Mouse (Mus musculus) A20 (cell line): ENCODE measurements at regions not wholly inside any gene's neighbourhood (a gene's known extent, or its start where the extent isn't known, plus 50 kb on each side); places are given as distances from the start of the nearest gene placed in this dataset.
A peak's percentile ranks its signal among the peaks of the same experiment; 100 is the strongest.

Experiments
- DNase-seq: peaks from one replicate; pipeline ENCODE4 v3.0.0-alpha.2; 2011; ENCODE audit warnings: low read depth, low spot score

GRCm38 (mm10) chrX:156842926-156843325 is 572.2 kb downstream of the Phex start:
- no peak for DNase-seq

GRCm38 (mm10) chrX:156841269-156841668 is 573.8 kb downstream of the Phex start:
- peak; percentile 13 for DNase-seq

GRCm38 (mm10) chrX:156832176-156832575 is 582.9 kb downstream of the Phex start:
- no peak for DNase-seq

GRCm38 (mm10) chrX:156806799-156807198 is 608.3 kb downstream of the Phex start:
- no peak for DNase-seq
